Mouse (Mus musculus) left cerebral cortex, postnatal 4 days (tissue): ENCODE results near the gene Wwc2. TPM values are rescaled to one million over a fixed set of nuclear protein-coding genes. Genes with fewer than 3 reads are reported as not detected.
"Not testable (repeated sequence)": the region's sequence is repeated elsewhere in the genome, so short reads cannot be mapped to it uniquely, and the experiment has no call there.

Experiments
- DNase-seq: peaks from one replicate; pipeline ENCODE4 v3.0.0-alpha.2; 2022
- intact Hi-C: fragments of 180-260 bp; cut with DNase I; formaldehyde crosslinking; loops from one replicate; pipeline ENCODE4 v1.15.1; 2025
- total RNA-seq, 2 experiments: library from RNA; stranded (reverse); gene quantifications; 2 replicates each; pipeline ENCODE4 v1.2.3; 2021

Wwc2 gene
- total RNA-seq, 2 experiments from 2014 or later = 23.3 to 23.7 TPM

DNA sequence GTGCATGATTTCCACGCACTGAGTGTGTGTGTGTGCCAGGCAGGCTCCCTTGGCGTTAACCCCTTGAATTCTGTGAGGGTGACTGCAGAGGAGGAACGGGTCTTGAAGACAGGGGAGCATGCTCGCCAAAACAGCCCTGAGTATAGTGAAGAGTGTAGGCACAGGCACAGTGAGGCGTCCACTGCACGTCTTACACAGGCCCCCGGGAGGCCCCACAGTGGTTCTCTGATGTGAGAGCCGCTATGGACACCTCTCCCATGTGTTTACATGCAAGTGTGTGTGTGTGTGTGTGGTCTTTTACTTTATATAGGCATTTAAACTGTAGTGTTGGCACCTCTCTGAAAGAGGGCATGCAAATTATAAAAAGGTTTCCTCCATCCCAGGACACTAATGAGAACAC lies 124.2 kb downstream of the Wwc2 start:
- intact Hi-C loops = no loop called here

GRCm38 (mm10) chr8:47859259-47859658 lies 131.5 kb downstream of the Wwc2 start:
- DNase-seq = no peak
- intact Hi-C loops = no loop called here

More for the DNA sequence above, 124.2 kb downstream of the Wwc2 start:
- no peak for DNase-seq

DNA sequence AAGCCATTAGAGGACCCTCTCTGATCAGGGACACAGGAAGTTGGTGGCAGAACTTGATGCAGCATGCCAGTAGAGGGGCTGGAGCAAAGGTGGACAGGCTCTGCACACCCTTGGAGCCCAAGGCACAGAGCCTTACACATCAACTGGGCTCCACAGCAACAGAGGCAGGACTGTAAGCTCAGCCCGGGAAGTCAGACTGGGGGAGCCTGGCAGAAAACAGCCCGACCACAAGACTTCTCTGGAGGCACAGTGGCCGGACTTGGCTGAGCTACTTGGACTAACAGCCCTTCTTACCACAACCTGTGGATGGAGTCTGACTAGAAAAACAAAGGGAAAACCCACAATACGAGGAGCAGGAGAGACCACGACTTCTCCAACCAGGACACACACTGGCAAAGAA lies 137.4 kb downstream of the Wwc2 start:
- intact Hi-C loops = no loop called here
- no peak for DNase-seq

DNA sequence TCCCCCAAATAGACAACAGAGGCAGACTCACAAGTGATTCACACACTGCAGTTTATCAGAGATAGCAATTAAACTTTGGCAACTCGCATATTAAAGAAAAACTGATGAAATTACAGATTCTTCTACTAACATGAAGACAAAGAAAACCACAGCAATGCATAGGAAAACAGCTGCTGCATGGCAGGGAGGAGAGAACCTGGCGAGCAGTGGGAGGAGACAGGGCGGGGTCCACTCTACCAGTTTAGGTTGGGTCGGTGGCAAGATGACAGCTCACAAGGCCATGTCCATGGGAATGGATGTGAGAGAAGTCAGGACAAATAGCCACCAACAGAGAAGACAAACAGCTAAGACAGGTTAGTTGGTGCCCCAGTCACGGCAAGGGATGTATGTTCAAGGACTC lies 138.0 kb downstream of the Wwc2 start:
- DNase-seq = no peak
- intact Hi-C loops = no loop called here

DNA sequence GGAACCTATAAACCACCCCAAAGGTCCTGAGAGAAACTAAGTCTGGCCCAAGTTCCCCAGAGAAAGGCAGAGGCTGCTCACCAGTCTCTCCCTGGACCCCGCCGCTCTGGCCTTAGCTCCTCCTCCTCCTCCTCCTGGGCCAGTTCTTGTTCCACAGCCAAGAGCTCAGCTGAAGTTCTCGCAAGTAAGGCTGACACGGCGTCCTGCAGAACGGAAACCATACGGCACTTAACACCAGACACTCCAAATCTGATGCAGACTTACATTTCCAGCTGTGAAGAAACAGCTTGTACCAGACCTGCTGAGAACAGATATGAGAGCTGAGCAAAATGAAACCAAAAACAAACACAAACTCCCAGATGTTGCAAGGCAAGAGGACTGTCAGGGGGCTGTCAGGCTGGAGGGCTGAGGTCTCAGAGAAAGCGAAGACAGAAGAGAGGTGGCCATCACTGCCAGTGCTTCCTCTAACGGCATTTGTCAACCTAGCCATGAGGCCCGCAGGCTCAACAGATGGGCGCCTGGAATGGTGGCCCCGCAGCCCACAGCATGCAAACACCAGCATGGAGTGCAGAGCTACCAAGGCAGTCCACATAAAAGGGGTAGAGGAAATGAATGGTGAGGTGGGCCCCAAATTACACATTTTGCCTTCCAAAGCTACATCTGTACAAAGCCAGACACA lies 138.8 kb downstream of the Wwc2 start:
- peak; percentile 40 for DNase-seq

DNA sequence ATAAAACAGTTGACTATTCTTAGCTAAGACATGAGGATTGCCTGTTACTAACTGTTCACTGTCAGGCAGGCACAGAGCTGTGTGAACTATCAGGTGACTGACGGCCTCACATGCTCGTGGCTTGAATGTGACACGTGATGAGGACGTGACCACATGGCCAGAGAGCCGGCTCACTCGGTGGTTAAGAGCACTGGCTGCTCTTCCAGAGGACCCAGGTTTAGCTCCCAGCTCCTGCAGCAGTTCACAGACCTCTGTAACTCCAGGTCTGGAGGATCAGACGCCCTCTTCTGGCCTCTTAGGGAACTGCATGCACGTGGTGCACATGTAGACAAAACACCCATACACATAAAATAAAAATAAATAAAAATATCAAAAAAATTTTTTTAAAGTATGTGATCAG lies 140.9 kb downstream of the Wwc2 start:
- intact Hi-C loops = loop anchor here (5.0 kb wide), 1 partner anchor 108 kb away; no protein-coding TSS in a partner anchor
- no peak for DNase-seq

More for the DNA sequence above, 138.8 kb downstream of the Wwc2 start:
- intact Hi-C loops = no loop called here

DNA sequence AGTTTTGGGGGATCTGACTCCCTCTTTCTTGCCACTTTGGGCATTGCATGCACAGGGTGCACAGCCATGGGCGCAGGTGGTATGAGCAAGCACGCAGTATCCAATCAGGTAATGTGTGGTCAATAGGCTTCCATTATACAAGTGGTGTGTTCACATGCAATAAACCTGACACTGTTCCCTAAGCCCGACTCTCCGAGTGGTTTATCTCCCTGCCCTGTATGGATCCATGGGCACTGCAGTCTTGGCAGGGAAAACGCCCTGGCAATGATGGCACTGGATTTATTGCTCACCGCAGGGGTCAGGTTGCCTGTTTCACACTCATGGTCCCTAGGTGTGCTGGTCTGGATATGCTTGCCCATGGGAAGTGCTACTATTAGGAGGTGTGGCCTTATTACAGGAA lies 142.8 kb downstream of the Wwc2 start:
- DNase-seq = no peak
- intact Hi-C loops = loop anchor here (5.0 kb wide), 1 partner anchor 106 kb away; no protein-coding TSS in a partner anchor

GRCm38 (mm10) chr8:47847161-47847560 lies 143.6 kb downstream of the Wwc2 start:
- DNase-seq = peak; percentile 47
- intact Hi-C loops = loop anchor here (5.0 kb wide), 1 partner anchor 105 kb away; no protein-coding TSS in a partner anchor

- intact Hi-C loops = loop anchor here (5.0 kb wide), 1 partner anchor 104 kb away; no protein-coding TSS in a partner anchor
Observed at GRCm38 (mm10) chr8:47845956-47846355, 144.8 kb downstream of the Wwc2 start.

GRCm38 (mm10) chr8:47843651-47844050 lies 147.1 kb downstream of the Wwc2 start:
- intact Hi-C loops = no loop called here
- DNase-seq = no peak

More at GRCm38 (mm10) chr8:47845956-47846355, 144.8 kb downstream of the Wwc2 start:
- DNase-seq = peak; percentile 24

GRCm38 (mm10) chr8:47843063-47843462 lies 147.7 kb downstream of the Wwc2 start:
- DNase-seq = no peak

GRCm38 (mm10) chr8:47833944-47834343 lies 156.8 kb downstream of the Wwc2 start:
- DNase-seq = no peak
- intact Hi-C loops = no loop called here

More at GRCm38 (mm10) chr8:47843063-47843462, 147.7 kb downstream of the Wwc2 start:
- intact Hi-C loops = no loop called here

- intact Hi-C loops = no loop called here
- DNase-seq = no peak
Observed at GRCm38 (mm10) chr8:47832616-47833015, 158.1 kb downstream of the Wwc2 start.

- no peak for DNase-seq
- intact Hi-C loops = loop anchor here (10.0 kb wide), 1 partner anchor 82 kb away; no protein-coding TSS in a partner anchor
Observed at GRCm38 (mm10) chr8:47826911-47827310, 163.8 kb downstream of the Wwc2 start.

GRCm38 (mm10) chr8:47825596-47825995 lies 165.1 kb downstream of the Wwc2 start:
- DNase-seq = no peak
- intact Hi-C loops = loop anchor here (10.0 kb wide), 1 partner anchor 81 kb away; no protein-coding TSS in a partner anchor

GRCm38 (mm10) chr8:47824182-47824581 lies 166.5 kb downstream of the Wwc2 start, which contains the start of gene Cldn22:
Gene Cldn22, plus strand, starts transcription at chr8:47824482.
- no peak for DNase-seq
- intact Hi-C loops = loop anchor here (10.0 kb wide), 1 partner anchor 79 kb away; no protein-coding TSS in a partner anchor

DNA sequence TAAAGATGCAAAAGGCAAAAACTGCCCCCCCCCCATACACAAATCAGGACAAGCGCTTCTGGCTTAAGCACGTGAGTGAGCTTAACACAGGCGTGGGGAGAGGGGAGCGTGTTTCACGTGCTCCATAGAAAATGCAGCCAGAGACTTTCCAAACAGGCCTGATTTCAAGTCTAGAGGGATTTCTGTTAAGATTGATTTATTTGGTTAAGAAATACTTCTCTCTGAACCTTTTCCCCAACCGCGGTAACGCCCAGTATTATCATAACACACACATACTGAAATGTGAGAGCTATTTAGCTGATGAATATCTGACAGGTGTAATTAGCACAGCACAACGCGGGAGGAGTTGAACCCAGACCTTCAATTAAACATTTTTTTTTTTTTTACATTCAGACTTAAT lies 166.9 kb downstream of the Wwc2 start:
- DNase-seq = no peak
- intact Hi-C loops = loop anchor here (10.0 kb wide), 1 partner anchor 79 kb away; no protein-coding TSS in a partner anchor

DNA sequence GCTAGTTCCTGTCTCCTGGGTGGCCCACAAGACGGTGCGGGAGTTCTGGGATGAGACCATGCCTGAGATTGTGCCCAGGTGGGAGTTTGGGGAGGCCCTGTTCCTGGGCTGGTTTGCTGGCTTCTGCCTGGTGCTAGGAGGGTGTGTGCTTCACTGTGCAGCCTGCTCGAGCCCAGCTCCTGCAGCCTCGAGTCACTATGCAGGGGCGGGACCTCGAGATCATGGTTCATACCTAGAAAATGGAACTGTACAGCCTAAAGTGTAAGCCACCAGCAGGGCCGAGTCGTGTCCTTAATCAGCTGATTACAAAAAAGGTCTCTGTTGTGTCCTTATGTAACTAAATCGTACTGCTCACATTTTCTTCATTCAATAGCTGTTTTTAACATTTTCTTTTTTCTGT lies 168.2 kb downstream of the Wwc2 start:
- intact Hi-C loops = loop anchor here (10.0 kb wide), 1 partner anchor 78 kb away; no protein-coding TSS in a partner anchor
- DNase-seq = not testable (repeated sequence)

- intact Hi-C loops = loop anchor here (10.0 kb wide), 1 partner anchor 77 kb away; no protein-coding TSS in a partner anchor
Observed at GRCm38 (mm10) chr8:47821843-47822242, 168.9 kb downstream of the Wwc2 start, which contains the start of gene Cldn24. Gene Cldn24, plus strand, starts transcription at chr8:47822143.

DNA sequence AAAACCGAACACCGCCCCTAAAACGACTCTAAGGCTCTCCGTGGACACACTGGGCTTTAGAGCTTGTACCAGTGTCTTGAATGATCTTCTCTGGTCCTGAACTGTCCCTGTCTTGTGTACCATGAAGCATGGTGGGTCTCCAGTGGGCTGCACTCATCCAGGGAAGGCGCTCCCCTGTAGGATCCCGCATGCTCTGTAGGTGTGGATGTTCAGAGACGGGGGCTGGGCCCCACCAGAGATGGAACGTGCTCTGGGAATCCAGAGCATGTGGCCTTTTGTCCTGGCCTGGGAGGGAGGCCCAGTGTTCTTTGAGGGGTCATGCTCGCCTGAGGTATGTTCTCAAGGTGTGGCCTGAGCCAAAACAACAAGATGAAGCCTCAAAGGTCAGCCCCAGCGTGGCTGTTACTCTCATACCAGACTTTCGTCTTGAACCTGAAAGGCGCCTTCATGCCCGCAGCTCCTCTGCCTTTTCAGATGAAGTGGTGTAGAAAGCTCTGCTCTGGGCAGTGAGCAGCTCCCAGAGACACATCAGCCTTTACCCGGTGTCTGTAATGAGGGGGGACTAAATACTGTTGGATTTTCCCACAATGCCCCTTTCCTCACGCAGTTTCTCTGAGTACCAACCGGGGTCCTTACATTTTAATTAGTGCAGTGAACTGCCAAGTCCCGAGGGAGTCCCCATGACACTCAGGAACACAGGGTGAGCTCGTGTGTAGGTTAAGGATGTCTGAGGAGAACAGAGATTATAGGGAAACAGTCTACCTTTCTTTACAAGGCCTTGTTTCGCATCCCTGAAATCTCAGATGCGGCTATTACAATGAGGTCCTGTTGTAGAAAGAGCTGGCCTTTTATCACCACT lies 169.6 kb downstream of the Wwc2 start:
- no peak for DNase-seq
- intact Hi-C loops = loop anchor here (10.0 kb wide), 1 partner anchor 76 kb away; no protein-coding TSS in a partner anchor

More at GRCm38 (mm10) chr8:47821843-47822242, 168.9 kb downstream of the Wwc2 start, which contains the start of gene Cldn24:
- no peak for DNase-seq

DNA sequence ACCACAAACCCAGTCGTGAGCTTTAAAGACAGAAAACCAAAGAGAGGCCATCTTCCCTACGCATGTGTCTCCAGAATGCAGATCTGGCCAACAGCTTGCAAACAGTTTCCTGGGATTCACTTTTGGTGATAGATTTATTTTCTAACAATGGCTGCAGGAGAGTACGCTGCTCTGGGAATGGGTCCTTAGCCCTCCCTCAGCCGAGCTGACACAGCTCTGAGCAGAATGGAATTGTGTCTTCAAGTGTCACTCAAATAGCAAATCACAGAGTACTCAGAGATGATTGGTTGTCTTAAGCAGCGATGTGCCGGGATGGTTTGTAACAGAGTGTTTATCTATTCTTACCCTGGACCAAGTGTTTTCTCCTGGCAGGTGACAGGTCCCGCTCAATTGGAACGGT lies 171.7 kb downstream of the Wwc2 start:
- intact Hi-C loops = no loop called here
- no peak for DNase-seq
